Mouse (Mus musculus) frontal cortex, postnatal 36 days (tissue): ENCODE results near the gene Hps1.

Experiments used
- DNase-seq, 2 experiments: peaks; one replicate each; pipeline ENCODE4 v3.0.0; 2022; ENCODE audit warnings: low spot score in 2 of 2

Gene Hps1

DNA sequence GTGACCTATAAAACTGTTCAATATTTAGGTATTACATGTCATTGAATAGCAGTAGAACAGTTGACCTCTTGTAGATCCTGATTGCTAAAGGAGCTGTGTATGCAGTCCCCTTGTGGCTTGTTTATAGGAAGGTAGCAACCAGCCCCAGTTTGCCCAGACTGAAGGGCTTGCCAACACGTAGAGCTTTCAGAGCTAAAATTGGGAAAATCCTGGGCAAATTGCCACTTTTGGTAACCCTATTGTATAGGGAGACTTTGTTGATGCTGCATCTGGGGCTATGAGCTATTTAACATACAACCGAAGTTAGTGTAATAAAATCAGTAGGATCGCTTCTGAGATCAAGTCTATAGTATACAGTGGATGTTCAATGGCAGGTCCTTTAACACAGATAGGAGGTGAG is 61.7 kb downstream of the Hps1 start:
- no peak for DNase-seq

DNA sequence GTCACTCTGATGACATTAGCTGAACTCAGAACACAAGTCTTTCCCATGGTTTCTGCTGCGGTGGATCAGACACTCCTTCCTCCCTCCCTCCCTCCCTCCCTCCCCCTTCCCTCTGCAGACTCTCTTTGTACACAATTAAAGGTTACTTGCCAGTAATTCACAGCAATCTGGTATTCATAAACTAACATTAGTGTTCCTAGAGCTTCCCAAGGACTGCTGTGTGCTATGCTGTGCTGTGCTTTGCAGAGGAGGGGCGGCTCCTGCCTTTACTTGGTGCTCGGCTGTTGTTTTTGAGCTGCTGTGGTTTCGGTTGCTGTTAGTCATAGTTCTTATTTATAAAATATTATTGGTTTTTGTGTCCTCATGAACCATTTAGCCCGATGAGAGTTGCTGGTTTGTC is 62.1 kb downstream of the Hps1 start:
- DNase-seq = no peak

DNA sequence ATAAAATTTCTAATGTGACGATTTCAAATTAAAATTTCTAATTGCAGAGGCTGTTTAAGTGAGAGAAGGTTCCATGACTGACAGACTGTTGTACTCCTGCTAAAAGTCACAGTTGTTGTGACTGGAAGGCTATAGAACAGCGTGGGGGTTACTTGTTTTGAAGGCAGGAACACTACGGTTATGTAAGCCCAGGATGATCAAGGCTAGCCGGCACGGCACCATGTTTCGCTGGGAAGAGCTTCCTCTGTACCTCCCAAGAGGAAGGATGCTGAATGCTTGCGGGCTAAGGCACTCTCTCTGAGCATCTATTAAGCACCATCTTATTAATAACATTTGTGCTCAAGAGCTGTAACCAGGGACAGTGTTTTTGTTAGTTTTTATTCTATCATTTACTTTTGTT is 63.3 kb downstream of the Hps1 start:
- peak; percentile 33 to 45 for DNase-seq

DNA sequence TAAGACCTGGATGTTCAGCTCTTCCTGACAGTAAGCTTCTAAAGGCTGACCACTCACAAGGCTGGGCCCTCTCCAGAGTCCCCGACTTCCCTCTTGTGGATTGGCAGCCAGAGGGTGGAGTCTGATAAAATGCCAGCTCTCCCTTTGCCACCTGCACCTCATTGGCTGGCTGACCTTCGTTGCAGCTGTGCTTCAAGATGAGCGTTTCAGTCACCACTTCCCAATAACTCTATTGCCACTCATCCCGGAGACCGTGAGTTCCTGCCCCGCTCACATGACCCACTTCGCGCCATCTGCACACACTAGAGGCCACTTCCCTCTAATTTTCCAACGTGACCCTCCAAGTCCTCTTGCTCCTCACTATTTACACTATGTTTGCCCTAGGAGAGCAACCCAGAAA is 66.0 kb downstream of the Hps1 start:
- DNase-seq = no peak
